Mouse (Mus musculus) adipose tissue, adult 10 weeks (tissue): ENCODE measurements around the gene Vmn2r87. TPM values are rescaled to one million over a fixed set of nuclear protein-coding genes. Genes with fewer than 3 reads are reported as not detected.

Source experiments
- polyA plus RNA-seq: library from polyadenylated mRNA; stranded (reverse); fragments of 350-450 nt; fragmentation: Illumina TruSeq; extraction: RNeasy Lipid Tissue Mini Kit (QIAGEN cat#74804); gene quantifications from one replicate; pipeline ENCODE4 v1.2.3, GENCODE M21; 2014; ENCODE audit warnings: low read depth, low replicate concordance

Gene Vmn2r87
- not detected for polyA plus RNA-seq

DNA sequence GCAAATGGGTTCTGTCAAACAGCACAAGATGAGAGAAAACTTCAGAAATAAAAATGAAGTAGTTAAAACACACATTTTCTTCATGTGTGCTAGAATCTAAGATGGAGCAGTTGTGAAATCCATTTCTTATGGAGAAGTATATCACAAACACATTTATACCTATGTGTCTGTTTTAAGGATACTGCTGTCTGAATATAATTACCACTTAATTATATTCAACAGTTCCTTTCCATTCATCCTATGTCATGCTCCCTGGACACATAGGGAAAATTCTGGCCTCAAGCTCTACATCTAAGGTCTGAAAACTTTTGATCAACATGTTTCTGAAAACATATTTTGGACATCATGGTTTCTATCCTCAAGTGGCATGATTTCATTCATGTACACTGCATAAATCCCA, at the start of gene Vmn2r87:
Gene Vmn2r87, minus strand, starts transcription at position 101 of the 400 bp plus-strand sequence.

GRCm38 (mm10) chr10:130455950-130456349, 41.2 kb downstream of the Vmn2r87 start, which contains the start of gene Vmn2r86:
Gene Vmn2r86 (minus strand): TSS chr10:130456050.

DNA sequence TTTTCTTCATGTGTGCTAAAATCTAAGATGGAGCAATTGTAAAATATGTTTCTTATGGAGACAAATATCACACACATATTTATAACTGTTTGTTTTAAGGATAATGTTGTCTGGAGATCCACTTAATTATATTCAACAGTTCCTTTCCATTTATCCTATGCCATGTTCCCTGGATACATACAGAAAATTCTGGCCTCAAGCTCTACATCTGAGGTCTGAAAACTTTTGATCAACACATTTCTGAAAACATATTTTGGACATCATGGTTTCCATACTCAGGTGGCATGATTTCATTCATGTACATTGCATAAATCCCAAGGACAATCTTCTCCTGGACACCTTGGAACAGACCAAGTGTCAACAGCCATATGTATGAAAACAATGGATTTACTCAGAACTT, 67.6 kb downstream of the Vmn2r87 start, which contains the start of gene Vmn2r85:
Gene Vmn2r85, minus strand, starts transcription at position 101 of the 400 bp plus-strand sequence.

Other genes starting within 250 kb of the Vmn2r87 start
- gene Neurod4, start 217.2 kb downstream of the Vmn2r87 start, polyA plus RNA-seq: not detected
- gene Tespa1, start 174.5 kb downstream of the Vmn2r87 start, polyA plus RNA-seq: 0.84 TPM
- not detected for gene Vmn2r84, start 103.1 kb downstream of the Vmn2r87 start, polyA plus RNA-seq
- gene Vmn2r85, start 67.7 kb downstream of the Vmn2r87 start, polyA plus RNA-seq: not detected
- not detected for gene Vmn2r86, start 41.3 kb downstream of the Vmn2r87 start, polyA plus RNA-seq